Mouse (Mus musculus) adrenal gland, adult 2 months (tissue): ENCODE results near the gene Kpna1. TPM values are rescaled to one million over a fixed set of nuclear protein-coding genes. Genes with fewer than 3 reads are reported as not detected.
"Not testable (repeated sequence)": the region's sequence is repeated elsewhere in the genome, so short reads cannot be mapped to it uniquely, and the experiment has no call there.

ENCODE experiments used
- DNase-seq: peaks from one replicate; pipeline ENCODE4 v3.0.0; 2021
- polyA plus RNA-seq: library from polyadenylated mRNA; depleted of rRNA; stranded (reverse); fragments of >200 nt; gene quantifications from 2 replicates; pipeline ENCODE4 v1.2.3, GENCODE M21; 2012
- total RNA-seq, 2 experiments: library from RNA; stranded (reverse); gene quantifications; 2 replicates each; pipeline ENCODE4 v1.2.3; 2021

The Kpna1 gene
- total and polyA plus RNA-seq, 3 experiments, result 3.8 to 100.0 (median 70.3) TPM

GRCm38 (mm10) chr16:35987930-35988329 is 9.4 kb downstream of the Kpna1 start:
- DNase-seq, result no peak

GRCm38 (mm10) chr16:35992391-35992790 is 13.8 kb downstream of the Kpna1 start:
- DNase-seq, result no peak

- no peak for DNase-seq
Measured at GRCm38 (mm10) chr16:35993316-35993715, 14.8 kb downstream of the Kpna1 start.

GRCm38 (mm10) chr16:35998852-35999251 is 20.3 kb downstream of the Kpna1 start:
- DNase-seq, result not testable (repeated sequence)

DNA sequence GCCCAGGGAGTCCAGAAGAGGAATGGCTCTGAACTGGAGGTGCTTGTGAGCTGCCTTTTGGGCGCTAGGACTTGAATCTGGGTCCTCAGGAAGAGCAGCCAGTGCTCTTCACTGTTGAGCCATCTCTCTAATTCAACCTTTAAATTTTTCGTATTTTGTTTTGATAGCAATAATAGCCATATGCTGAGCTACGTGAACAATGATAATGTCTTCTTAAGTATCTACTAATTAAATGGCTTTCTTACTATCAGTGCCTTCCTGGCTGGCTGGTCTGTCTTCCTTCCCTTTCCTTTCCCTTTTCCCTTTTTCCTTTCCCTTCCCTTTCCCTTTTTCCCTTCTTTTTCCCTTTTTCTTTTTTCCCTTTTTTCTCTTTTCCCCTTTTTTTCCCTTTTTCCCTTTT is 29.8 kb downstream of the Kpna1 start:
- DNase-seq, result no peak

- DNase-seq, result no peak
Measured at GRCm38 (mm10) chr16:36016335-36016734, 37.8 kb downstream of the Kpna1 start.

- DNase-seq, result not testable (repeated sequence)
Measured at GRCm38 (mm10) chr16:36028120-36028519, 49.6 kb downstream of the Kpna1 start.

- peak; percentile 94 for DNase-seq
Measured at GRCm38 (mm10) chr16:36040640-36041624, 62.4 kb downstream of the Kpna1 start, which contains the start of gene Wdr5b. TSS of gene Wdr5b (plus strand) at chr16:36041190.

DNA sequence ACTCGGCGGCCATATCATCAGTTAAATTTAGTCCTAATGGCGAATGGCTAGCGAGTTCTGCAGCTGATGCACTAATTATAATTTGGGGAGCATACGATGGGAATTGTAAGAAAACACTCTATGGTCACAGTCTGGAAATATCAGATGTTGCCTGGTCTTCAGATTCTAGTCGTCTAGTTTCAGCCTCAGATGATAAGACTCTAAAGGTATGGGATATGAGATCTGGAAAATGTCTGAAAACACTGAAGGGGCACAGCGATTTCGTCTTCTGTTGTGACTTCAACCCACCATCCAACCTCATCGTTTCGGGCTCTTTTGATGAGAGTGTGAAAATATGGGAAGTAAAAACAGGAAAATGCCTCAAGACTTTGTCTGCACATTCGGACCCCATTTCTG is 63.1 kb downstream of the Kpna1 start:
- DNase-seq, result no peak

- no peak for DNase-seq
Measured at GRCm38 (mm10) chr16:36043073-36043472, 64.5 kb downstream of the Kpna1 start.

DNA sequence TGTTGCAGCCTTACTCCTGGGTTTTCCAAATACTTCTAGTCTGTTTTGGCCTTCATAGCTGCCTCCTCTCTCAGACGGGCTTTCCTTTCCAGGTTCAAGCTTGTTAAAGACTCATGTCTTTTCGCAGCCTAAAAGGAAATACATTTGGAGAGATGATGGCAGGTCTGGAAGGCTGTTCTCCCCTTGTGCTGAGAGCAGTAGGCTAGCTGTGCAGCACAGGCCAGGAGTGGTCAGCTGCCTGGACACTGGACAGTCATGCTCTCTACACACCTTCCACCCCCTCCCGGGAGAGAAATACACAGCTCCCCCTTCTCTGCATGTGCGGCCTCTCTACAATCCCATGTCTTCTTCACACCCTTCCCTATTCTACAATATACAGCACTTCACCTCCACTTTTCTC is 65.4 kb downstream of the Kpna1 start:
- DNase-seq, result no peak

GRCm38 (mm10) chr16:36047538-36047937 is 69.0 kb downstream of the Kpna1 start:
- DNase-seq, result no peak

DNA sequence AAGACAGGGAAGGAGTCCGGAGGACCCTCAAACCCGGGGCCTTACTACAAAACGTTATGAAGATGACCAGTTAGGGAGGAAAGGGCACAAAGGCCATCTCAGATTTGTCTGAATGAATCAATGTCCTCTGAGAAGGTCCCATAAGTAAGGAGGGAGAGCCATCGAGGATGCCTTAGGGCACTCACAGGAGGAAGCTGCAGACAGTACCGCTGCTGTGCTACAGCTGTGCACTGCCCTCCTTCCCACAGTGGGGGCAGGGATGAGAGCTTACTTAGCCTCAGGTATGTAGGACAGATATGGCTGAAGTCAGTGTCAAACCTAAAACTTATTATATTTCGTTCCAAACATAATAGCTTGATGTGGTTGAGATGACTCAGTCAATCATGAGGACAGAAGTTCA is 72.9 kb downstream of the Kpna1 start:
- no peak for DNase-seq

DNA sequence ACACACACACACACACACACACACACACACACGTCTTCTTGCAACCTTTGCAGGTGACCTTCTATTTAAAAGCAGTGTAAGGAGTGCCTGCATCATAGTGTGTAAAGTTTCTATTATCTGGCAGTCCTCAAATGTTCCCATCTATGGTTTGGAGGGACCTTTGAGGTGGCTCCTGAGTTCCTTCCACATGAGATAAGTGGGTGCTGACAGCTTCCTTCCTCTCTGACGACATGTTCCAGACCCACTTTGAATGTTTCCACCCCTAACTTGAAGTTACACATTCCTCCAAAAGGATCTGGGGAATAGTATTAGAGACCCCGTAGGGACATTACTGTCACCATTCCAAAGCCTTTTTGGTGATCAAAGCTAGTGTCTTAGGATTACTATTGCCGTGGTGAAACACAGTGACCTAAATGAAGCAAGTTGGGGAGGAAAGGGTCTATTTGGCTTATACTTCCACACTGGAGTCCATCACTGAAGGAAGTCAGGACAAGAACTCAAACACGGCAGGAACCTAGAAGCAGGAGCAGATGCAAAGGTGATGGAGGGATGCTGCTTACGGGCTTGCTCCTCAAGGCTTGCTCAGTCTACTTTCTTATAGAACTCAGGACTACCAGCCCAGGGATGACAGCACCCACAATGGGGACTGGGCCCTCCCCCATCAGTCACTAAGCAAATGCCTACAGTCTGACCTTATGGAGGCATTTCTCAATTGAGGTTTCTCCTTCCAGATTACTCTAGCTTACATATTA is 75.2 kb downstream of the Kpna1 start:
- DNase-seq, result no peak

DNA sequence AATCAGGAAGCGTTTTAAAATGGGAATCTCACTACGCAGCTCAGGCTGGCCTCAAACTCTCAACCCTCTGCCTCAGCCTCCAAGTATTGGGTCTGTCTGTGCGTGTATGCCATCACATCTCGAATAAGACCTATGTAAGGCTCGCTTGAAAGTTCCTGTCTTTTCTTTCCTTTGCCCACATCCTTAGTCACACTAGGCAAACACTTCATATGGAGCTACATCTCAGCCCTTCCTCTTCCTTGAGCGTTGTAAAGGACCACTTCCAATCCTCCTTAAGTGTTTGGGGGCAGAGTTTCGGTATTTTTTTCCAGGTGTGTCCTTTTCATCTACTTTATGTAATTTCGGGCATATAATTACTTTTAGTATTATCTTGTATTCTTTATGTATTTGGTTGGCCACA is 76.4 kb downstream of the Kpna1 start:
- DNase-seq, result no peak

- DNase-seq, result peak; percentile 50
Measured at GRCm38 (mm10) chr16:36056416-36056815, 77.9 kb downstream of the Kpna1 start.

DNA sequence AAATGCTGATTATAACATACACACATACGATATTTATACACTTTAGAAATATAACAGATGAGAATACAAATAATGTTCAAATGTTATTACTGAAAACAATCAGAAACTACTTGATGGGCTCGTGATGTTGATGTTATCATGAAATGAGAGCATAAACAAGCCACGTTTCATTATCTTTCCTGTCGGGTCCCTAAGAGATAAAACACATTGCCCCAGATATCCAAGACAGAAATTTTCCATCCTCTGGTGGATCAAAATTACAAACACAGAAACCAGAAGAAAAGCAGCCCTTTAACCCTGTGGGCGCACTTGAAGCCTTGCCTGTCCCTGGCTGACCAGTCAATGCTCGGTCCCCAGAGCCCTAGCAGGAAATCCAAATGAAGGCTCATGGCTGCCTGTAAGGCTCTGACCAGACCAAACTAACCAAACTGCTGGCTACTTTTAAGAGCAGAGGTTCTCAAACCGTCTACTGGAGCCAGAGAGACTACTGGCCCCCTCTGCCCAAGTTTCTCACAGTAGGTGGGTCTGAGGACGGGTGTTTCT is 79.5 kb downstream of the Kpna1 start:
- no peak for DNase-seq

DNA sequence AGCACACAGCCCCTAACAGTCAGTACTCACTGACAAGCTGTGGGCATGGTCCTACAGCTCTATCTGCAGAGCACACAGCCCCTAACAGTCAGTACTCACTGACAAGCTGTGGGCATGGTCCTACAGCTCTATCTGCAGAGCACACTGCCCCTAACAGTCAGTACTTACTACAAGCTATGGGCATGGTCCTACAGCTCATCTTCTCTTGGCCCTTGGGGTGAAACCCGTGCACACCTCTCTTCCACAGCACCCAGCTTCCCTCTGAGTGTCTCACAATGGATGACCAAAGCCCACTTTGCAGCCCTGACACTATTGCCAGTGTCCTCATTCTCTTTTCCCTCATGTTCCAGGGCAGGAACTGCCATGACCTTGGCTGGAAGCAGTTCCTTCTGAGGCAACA is 84.0 kb downstream of the Kpna1 start:
- not testable (repeated sequence) for DNase-seq

DNA sequence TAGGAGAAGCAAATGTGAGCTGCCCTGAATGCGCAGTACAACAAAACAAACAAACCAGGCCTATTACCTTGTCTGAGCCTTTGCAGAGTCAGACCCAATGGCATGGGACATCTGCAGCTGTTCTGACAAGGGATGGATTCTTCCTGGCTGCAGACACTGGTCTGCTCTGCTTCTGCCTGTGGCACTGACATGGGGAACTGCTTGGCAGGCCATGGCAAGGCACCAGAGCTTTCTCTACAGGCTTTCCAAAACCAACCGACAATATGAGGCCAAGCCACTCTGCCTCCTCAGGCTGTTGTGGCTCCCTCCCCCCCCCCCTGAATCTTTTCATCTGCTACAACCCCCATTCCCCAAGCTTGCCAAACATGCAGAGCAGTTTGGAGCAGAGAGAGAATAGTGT is 84.8 kb downstream of the Kpna1 start:
- DNase-seq, result no peak

- no peak for DNase-seq
Measured at GRCm38 (mm10) chr16:36064904-36065303, 86.4 kb downstream of the Kpna1 start.

GRCm38 (mm10) chr16:36067694-36068093 is 89.1 kb downstream of the Kpna1 start:
- no peak for DNase-seq

- DNase-seq, result no peak
Measured at GRCm38 (mm10) chr16:36068356-36068755, 89.8 kb downstream of the Kpna1 start.
